Mouse (Mus musculus): ENCODE measurements around the gene Zfp956. TPM values are rescaled to one million over a fixed set of nuclear protein-coding genes. Genes with fewer than 3 reads are reported as not detected.
A peak's percentile ranks its signal among the peaks of the same experiment; 100 is the strongest.
"Not testable (repeated sequence)": the region's sequence is repeated elsewhere in the genome, so short reads cannot be mapped to it uniquely, and the experiment has no call there.

Gene Zfp956
- 10 to 100 TPM; 12.5 to 15.6 TPM for polyA plus RNA-seq (2017; shearing (Covaris generic))

- peak; percentile 100 for ATAC-seq
Measured at GRCm38 (mm10) chr6:47953191-47953726, at the start of gene Zfp956. Gene Zfp956 (plus strand): TSS chr6:47953390.

GRCm38 (mm10) chr6:47903587-47903986 lies 49.6 kb upstream of the Zfp956 start:
- no peak for ATAC-seq

DNA sequence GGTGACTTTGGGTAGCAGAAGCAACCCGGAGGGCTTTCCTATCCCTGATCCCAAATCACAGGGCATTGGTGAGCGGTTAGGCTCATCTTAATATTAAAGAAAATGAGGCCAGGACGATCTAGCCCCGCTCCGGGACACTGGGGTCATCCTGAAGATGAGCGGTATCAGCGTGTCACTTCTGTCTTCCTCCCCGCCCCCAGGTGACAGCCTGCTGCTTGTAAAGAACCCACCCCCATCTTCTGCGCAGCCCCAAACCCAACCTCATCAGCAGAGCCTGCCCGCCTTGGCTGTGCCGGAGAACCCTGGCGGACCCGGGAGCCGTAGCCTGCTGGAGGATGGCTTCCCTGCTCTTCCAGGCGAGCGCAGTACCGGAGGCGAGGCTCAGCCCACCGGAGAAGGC lies 48.8 kb upstream of the Zfp956 start:
- ATAC-seq = no peak

DNA sequence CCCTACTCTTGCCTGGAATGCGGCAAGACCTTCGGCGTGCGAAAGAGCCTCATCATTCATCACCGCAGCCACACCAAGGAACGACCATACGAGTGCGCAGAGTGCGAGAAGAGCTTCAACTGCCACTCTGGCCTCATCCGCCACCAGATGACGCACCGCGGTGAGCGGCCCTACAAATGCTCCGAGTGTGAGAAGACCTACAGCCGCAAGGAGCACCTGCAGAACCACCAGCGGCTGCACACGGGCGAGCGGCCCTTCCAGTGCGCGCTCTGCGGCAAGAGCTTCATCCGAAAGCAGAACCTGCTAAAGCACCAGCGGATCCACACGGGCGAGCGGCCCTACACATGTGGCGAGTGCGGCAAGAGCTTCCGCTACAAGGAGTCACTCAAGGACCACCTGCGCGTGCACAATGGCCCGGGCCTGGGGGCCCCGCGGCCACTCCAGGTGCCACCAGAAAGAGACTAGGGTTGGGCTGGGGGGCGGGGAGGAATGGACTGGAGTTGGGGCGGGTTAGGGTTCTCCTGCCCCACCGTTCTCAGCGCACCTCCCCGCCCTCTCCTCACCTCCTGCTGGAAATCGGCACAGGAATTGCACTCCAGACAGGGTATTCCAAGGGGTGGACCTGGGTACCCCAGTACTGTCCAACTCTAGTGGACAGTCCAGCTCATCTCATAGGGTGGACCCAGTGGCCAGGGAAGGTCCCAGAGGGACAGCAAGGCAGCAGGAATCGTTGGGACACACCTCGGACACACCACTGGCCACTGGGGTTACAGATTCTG lies 48.1 kb upstream of the Zfp956 start:
- ATAC-seq = no peak

DNA sequence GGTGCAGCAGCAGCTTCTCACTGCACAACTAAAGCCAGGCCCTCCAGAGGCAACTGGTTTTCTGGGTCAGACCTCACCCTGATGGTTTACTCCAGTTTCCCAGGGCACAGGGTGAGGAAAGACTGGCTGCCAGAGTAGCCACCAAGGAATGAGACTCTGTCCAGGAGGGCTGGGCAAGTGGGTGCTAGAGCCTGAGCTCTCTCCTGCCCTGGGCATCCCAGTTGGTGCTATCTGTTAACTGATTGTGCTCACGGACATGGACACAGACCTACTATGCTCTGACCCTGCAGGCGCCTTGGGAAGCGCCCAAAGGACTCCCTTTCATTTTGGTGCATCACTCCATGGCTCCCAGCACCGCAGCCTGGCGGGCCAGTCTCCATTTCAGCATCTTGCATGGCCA lies 46.9 kb upstream of the Zfp956 start:
- no peak for ATAC-seq

DNA sequence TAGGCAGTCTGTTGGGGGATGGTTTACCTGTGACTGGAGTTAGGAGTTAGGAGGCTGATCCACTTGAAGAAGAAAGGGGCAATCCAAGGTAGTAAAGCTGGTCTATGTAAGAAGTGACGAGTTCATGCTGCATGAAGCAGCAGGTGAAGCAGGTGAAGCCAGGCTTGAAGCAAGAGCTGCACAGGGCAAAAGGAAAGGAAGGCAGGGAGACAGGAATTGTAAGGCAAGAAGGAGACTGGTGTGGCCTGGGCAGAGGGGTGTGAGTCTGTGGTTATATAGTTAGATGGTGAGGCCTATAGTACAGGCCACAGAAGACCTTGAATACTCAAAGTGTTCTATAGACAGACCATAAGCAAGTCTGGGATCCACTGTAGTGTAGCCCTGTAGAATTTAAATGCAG lies 44.2 kb upstream of the Zfp956 start:
- ATAC-seq = no peak

- no peak for ATAC-seq
Measured at GRCm38 (mm10) chr6:47911650-47912049, 41.5 kb upstream of the Zfp956 start.

- no peak for ATAC-seq
Measured at GRCm38 (mm10) chr6:47912991-47913390, 40.2 kb upstream of the Zfp956 start.

DNA sequence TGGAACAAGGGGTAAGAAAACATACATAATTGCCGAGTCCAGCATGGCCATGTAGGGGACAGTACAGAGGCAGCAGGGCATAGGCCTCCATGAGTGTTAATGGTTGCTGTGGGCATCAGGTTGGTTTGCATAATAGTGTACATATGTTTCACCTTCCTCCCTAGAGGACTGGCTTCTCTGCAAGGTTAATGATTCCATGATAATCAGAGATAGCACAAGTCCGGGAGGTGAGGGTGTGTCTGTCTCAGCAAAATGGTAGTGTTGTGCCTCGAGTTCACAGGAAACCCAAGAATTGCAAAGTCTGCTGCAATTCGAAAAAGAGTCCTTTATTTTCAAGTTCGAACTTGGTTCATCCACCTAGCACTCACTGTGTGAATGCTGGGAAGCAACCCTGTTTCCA lies 36.1 kb upstream of the Zfp956 start:
- ATAC-seq = no peak

DNA sequence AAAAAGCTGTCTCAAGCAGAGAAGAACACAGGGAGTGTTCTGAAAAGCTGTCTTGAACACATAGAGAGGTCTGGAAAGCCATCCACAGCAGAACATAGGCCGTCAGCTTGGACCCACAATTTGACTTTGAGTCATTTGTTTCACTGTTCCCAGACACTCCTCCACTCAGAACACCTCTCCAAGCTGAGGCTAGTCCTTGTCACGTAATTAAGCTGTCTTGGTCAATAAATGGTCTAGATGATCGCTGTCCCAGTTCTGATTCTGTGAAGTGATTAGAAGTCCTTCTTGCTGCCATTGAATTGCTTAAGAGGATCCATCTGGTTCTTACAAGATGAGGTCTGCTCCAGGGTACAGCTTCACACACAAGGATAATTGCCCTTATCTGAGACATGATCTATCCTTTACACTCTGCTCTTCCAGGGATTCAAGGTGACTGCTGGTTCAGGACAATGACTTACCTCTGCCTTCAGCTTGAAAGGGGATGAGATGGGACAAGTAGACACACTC lies 34.4 kb upstream of the Zfp956 start:
- ATAC-seq = no peak

- no peak for ATAC-seq
Measured at GRCm38 (mm10) chr6:47919646-47920446, 33.3 kb upstream of the Zfp956 start.

DNA sequence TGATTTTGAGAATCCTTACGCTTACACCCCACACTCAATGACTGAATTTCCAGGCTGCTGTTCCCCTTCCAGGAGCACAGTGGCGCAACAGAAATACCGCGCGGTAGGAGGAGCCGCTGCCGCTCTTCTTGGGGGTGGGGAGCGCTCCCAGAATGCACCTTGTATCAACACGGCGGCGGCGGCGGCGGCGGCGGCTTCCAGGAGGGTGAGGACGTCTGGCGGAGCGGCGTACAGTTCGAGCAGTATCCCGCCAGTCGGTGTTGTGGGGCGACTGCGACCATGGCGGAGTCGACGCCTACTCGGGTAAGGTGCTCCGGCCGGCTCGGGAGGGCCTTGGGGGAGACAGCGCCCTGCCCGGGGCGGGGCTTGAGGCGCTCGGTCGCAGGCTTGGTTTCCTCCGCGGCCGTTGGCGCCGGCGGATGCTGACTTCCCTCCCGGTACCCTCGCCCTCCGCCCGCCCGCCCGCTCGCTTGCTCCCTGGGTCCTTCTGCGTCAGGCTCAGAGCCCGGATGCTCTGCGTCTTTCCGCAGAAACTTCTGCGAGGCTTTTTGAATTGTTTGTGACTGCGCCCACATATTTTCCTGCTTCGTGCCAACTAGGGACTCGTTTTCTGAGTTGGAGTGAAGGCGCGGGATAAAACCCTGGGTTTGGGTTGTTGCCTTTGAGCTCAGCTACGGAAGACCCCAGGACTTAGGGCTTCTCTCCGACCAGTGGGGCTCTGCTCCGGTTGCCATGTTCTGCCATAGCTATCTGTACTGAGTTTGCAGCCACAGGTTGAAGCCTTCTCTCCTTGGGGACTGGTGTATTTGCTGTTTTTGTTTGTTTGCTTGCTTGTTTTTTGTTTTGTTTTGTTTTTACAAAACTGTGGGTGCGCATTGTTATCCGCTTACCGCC lies 32.5 kb upstream of the Zfp956 start, which contains the start of gene Zfp212:
Gene Zfp212 (plus strand): TSS at position 30 of the 894 bp plus-strand sequence.
- peak; percentile 88 for ATAC-seq

DNA sequence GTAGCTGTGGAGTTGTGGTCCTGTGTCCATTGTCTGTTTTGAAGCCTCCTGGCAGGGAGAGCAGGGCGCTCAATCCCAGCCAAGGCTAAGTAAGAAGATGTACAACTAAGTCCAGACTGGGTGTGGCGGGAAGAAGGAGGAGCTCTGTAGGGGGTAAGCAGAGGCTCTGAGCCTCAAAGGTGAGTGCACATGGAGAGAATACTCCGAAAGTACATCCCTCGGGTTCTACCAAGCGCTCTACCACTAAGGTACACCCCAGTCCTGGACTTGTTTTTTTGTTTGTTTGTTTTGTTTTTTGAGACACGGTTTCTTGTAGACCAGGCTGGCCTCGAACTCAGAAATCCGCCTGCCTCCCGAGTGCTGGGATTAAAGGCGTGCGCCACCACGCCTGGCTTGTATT lies 10.7 kb upstream of the Zfp956 start:
- ATAC-seq = no peak

GRCm38 (mm10) chr6:47943021-47943691 lies 10.0 kb upstream of the Zfp956 start:
- peak; percentile 58 for ATAC-seq

DNA sequence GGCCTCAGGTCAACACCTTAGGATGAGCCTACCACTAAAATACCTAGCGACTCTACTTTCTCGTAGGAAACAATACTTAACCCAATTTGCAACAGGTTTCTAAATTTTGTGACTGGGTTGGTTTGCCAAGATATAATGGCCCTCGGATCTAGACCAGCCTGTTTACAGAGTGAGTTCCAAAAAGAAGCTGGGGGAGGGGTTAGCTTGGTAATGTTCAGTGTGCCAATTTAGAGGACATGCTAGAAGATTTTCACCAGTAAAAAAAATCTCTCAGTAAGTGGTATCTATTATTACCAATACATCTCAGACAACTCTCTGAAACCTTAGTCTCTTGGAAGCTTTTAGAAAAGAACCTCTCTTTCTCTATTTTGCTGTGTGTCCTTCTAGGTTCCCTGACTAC lies 9.5 kb upstream of the Zfp956 start:
- ATAC-seq = no peak

DNA sequence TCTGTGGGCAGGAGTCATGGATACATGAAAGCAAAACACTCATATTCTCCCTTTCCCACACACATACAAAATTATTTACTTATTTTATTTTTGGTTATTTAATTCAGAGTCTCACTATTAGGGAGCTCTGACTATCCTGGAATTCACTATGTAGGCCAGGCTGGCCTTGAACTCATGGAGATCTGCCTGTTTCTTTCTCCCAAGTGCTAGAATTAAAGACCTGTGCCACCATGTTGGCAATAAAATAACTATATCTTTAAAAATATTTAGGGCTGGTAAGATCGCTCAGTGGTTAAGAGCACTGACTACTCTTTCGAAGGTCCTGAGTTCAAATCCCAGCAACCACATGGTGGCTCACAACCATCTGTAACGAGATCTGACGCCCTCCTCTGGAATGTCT lies 5.8 kb upstream of the Zfp956 start:
- no peak for ATAC-seq

DNA sequence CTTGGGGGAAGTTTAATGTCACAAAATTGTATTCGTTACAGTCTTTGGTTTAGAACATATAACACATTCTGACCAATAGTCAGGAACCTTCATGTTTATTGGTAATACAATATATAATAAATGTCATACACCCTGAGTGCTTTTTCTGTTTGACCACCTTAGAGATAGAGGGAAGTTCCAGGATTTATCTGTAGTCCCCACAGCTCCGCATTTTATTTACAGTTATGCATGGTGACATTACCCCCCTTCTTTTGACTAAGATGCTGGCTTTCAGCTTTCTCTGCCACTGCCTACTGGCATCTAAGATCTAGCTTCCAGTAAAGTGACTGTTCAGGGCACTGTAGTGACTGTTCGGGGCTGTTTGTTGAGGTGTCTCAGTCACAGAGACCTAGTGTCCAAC lies 1.2 kb downstream of the Zfp956 start:
- ATAC-seq = no peak

GRCm38 (mm10) chr6:47957816-47958215 lies 4.6 kb downstream of the Zfp956 start:
- ATAC-seq = no peak

DNA sequence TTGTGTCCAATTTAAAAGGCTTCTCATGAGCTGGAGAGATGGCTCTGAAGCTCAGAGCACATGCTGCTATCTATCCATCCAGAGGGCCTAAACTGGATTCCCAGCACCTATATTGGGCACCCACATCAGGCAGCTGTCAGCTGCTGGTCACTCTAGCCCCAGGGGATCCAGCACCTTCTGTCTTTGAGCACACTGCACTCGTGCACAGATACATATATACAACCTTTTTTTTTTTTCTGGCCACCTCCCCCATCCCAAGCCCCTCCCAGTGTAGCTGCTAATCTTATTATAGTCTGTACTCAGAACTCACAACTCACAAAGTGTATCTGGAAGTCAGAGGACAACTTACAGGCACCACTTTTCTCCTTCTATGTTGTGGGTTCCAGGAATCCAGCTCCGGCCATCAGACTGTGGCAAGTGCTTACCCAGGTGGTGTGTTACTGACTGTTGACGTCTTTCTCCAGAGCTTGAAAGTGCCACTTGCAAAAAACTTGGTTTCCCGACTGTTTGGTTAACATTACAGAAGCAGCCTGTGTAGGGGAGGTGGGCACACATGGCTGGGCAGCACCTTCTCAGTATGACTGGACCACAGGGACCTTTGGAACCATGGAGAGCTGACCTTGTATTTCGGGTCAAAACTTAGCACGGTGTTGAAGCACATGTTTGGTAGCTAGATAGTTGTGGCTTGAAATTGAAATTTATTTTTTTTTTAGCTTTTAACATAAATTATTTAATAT lies 7.7 kb downstream of the Zfp956 start:
- ATAC-seq = no peak

GRCm38 (mm10) chr6:47963051-47963450 lies 9.9 kb downstream of the Zfp956 start:
- ATAC-seq = no peak

DNA sequence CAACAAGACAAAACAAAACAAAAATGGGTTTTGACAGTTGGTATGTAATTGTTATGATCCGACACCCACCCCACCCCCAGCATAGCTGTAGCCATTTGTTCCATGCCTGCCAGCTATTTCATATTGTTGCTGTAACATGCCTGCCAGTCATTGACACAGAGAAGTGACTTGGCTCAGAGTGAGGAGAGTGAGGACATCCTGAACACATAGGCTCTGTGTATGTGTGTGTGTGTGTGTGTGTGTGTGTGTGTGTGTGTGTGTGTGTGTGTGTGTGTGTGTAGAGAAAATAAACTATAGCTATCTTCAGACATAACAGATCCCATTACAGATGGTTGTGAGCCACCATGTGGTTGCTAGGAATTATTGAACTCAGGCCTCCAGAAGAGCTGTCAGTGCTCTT lies 15.0 kb downstream of the Zfp956 start:
- ATAC-seq = not testable (repeated sequence)
